Mouse (Mus musculus) testis, postnatal 10 days (tissue): ENCODE results near the gene Mroh2a.

ENCODE experiments used
- DNase-seq: peaks from one replicate; pipeline ENCODE4 v3.0.0; 2021; ENCODE audit warnings: low spot score

The Mroh2a gene

DNA sequence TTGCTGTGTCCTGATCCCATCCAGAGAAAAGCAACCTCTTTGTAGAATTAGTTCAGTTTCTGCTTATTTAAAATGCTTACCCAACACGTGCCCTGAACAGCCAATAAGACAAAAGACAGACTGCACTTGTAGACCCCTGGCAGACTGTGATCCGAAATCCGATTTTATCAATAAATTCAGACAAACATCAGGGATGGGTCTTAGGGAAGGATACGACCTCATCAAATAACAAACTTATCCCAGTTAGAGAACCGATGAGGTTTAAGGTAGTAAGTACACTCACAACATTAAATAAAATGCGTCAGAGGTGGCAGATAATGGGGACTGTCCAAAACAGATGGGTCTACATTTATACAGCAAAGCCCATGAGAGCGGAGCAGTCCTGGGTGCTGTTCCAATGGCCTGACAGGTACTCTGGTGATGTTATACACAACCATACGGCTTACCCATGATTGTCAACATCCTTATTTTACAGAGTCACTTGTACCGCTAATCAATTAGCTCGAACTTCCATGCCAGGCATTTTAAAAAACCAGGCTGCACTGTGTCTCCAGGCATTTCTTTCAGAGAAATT, 49.8 kb downstream of the Mroh2a start:
- DNase-seq: peak; percentile 41

- peak; percentile 100 for DNase-seq
These were observed 50.5 kb downstream of the Mroh2a start, which contains the start of the genes Hjurp and Trpm8 for GRCm38 (mm10) chr1:88277098-88277817. Gene Hjurp (minus strand): TSS chr1:88277633. Gene Trpm8 (plus strand): TSS chr1:88277661.

GRCm38 (mm10) chr1:88277818-88278511, 51.2 kb downstream of the Mroh2a start:
- DNase-seq: peak; percentile 58

DNA sequence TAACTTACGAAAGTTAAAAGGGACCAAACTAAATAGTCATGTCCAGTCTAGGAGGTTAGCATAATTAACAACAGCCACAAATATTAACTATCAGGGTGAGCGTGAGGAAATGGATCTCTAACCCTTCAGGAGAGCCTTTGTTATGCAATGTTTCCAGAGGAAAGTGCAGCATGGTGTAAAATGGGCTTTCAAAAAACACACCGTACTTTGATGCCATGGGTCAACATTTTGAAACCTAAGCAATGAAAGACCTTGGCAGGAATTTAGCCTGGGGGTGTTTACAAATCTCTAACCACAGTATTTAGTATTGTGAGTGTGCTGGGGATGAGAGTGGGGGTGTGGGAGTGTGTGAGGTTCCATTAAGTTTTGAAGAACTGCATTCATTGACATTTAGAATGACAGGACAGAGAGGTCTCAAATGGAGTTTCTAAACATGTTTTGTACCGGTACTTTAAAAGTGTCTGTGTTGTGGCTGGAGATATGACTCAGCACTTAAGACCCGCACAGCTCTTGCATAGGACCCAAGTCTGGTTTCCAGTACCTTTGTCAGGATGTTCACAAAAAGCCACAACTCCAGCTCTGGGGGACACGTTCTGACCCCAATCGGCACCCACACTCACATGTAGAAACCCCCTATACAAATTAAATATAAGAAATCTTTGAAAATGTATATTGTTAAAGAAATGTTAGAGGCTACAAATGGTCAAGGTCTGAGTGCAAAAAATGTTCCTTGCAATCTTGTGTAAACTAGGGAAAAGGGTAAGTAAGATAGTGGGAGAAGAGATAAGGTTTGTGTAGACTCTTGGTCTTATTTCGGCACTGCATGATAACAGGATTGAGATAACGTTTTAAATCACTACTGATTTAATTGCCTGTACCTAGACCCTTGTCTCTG, 52.6 kb downstream of the Mroh2a start:
- DNase-seq: peak; percentile 55

- peak; percentile 54 for DNase-seq
These were observed 53.4 kb downstream of the Mroh2a start for GRCm38 (mm10) chr1:88280006-88280690.

DNA sequence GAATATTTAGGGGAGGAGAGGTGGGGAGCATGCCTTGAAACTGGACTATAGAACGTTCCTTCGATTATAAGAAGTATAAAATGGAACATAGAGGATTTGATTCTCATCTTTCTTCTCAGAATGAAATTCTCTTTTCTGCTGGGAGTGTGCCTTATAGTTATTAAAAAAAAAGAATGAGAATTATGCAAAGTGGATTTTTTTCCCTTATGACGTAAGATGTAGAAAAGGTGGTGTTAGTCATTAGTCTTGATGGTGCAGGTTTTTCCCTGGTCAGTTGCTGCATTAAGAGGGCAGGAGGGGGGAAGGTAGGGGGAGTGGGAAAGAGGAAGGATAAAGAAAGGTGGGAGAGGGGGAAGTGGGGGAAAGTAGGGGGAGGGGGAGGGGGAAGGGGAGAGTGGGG, 55.5 kb downstream of the Mroh2a start:
- peak; percentile 33 for DNase-seq

DNA sequence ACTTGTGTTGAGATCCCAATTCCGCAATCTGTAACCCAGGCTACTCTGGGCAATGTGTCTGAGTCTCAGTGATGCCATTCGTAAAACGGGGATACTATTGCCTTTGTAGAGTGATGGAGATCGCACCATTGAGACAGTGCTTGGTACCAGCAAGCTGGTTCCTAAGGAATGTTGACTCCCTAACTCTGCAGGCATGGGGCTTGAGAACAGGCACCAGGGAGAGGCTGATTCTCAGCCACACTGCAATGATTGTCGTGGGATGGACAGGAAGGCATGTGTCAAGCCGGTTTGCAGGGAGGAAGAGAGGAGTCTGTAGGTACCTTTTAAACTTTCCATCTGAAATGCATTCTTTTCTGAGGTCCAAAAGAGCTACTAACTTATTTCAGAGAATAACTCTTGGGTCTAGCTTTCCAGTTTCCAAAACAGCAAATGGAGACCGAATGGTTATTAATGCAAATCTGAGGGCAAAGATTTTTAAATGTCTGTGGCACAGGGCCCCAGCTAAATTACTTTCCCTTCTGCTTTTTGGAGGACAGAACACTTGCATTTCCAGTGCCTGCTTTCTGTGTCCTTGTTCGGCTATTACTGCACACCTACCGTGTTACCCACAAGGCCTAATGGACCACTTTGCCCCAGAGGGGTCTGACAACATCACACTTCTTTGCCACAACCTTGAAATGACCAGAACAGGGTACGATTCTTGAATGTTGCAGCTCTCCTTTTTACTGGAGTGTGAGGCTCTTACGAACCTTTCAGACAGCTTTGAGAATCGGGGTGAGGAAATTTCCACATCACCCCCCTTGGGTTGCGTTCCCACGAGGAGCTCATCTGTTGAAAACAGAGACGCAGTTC, 56.8 kb downstream of the Mroh2a start:
- peak; percentile 55 for DNase-seq

DNA sequence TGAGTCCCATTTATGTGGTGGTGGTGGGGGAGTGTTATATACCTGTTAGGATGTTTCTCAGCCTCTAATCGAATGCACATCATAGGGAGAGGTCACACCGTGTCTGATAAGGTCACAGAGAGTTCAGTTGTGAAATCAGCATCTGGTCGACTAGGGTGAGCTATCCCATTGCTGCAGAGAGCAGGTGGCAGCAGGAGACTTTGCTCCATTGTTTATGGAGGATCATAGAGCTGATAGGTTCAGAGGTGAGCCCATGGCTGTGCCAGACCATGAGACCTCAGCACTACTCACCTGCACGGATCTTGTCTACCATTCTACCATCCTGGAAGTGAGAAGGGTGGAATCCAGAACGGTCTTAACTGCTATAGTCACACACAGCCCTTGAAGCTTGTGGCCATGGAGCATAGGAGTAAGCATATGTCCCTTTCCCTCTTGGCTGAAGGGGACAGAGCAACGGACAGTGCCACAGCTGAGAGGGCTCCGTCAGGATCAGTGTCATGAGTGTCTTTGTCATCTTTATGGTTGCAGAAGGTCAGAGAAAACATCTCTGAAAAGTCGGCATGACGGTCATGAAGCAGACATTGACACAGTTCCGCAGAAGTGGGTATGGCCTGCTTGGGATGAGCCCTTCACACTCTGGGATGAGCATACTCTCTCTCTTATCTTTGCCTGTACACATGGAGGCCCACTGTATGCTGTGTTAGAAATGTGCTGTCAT, 57.6 kb downstream of the Mroh2a start:
- peak; percentile 51 for DNase-seq

DNA sequence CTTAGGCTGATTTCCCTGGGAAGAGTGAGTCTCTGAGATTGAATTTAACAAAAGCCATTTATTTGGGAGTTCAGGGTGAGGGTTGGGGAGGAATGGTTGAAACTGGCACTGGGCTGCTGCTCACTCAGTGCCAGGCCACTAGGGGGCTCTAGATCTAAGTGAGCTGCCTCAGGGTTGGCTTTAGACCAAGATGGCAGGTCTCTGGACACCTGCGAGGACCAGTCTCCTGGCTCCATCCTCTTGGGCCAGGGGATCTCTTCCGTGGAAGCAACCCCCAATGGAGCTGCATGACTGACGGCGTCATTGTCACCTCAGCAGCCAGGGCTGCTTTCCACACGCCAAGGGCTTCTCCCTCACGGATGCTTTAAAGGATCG, 58.1 kb downstream of the Mroh2a start:
- peak; percentile 75 for DNase-seq

GRCm38 (mm10) chr1:88285652-88286051, 58.9 kb downstream of the Mroh2a start:
- peak; percentile 36 for DNase-seq

GRCm38 (mm10) chr1:88286136-88286845, 59.5 kb downstream of the Mroh2a start:
- DNase-seq: peak; percentile 65

DNA sequence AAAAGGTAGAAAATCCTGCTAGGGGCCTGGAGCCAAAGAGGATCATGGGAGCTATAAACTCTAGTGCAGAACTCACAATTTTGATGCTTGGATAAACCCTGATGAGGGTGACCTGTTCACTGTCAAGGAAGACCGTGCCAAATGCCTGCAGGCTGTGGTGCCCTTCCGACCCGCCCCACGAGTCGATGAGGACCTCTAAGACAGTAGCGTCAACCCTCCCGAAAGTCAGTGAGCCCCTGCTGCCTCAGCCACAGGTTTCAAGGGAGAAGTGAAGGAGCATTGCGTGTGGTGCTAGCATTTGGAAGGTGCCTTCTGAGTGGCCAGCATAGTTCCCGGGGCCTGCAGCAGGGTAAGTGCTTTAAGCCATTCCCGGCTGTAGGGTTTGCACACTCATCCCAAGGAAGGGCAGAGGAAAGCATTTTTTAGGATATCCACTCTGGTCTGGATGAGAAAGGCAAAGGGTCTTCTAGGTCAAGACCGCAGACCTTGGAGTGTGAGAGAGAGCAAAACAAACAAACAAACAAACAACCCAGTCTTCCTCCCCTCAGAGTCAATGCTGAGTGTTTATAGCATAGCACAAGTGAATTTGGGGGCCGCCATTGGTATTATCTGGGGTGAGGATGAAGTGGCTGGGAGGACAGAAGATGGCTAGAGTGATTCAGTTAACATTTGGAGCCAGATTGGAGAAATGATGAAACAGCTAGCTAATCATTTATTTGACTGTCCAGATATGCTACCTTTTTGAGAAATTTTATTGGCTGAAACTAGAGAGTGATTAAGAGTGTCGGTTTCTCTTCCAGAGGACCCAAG, 60.3 kb downstream of the Mroh2a start:
- DNase-seq: peak; percentile 58

DNA sequence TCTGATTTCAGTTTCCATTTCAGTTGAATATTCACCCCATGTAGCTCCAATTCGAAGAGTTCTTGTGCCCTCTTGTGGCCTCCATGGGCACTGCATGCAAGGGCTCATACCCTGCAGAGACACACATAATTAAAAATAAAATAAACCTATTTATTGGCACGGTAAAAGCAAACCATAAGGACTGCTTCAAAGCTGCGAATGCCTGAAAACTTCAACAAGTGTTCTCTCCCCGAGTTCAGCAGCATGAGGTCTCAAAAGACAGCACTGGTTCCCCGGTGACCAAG, 60.9 kb downstream of the Mroh2a start:
- peak; percentile 89 for DNase-seq

- DNase-seq: peak; percentile 48
These were observed 61.4 kb downstream of the Mroh2a start for GRCm38 (mm10) chr1:88288056-88288788.

- DNase-seq: peak; percentile 47
These were observed 62.0 kb downstream of the Mroh2a start for GRCm38 (mm10) chr1:88288789-88289127.

- peak; percentile 38 for DNase-seq
These were observed 62.4 kb downstream of the Mroh2a start for GRCm38 (mm10) chr1:88289152-88289551.

- DNase-seq: peak; percentile 90
These were observed 63.1 kb downstream of the Mroh2a start for GRCm38 (mm10) chr1:88289917-88290316.

DNA sequence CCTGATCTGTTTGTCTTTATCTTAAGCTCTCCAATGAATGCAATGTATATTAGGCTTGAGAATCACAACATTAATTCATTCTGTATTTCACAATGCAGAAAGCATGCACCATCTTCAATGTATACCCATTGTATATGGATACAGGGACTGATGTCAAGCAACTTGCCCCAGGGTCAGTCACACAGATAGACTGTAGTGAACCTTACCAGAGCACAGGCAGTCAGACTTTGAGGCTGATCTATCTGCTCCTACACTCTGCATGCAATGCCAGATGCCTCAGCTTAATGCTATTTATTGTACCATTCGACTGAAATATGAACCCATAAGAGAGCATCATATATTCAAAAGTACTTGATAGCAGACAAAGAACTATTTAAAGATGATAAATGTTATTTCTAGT, 63.7 kb downstream of the Mroh2a start:
- DNase-seq: peak; percentile 37
